Mouse (Mus musculus): Measurements from ENCODE around the gene Nhsl1. TPM values are rescaled to one million over a fixed set of nuclear protein-coding genes. Genes with fewer than 3 reads are reported as not detected.

Nhsl1 gene
- polyA plus RNA-seq, 1 experiment from 2014 or later: 12.6 TPM

Other genes with a start within 250 kb of the Nhsl1 start
- 0.36 and 0.52 TPM in 2 replicates for gene Ect2l, start 108.1 kb upstream of the Nhsl1 start, polyA plus RNA-seq (2016; fragmentation: Nextera tagmentation; extraction: Ambion mirVana)
- gene Ccdc28a, start 84.0 kb upstream of the Nhsl1 start, polyA plus RNA-seq (2016; fragmentation: Nextera tagmentation; extraction: Ambion mirVana): 8.3 and 10.6 TPM in 2 replicates
- gene Hebp2, start 227.1 kb downstream of the Nhsl1 start, polyA plus RNA-seq (2016; fragmentation: Nextera tagmentation; extraction: Ambion mirVana): 15.5 and 16.0 TPM in 2 replicates